Mouse (Mus musculus) CH12.LX (cell line): ENCODE measurements at regions not wholly inside any gene's neighbourhood (a gene's known extent, or its start where the extent isn't known, plus 50 kb on each side); places are given as distances from the start of the nearest gene placed in this dataset.

ENCODE experiments used
- DNase-seq: peaks from one replicate; pipeline ENCODE4 v3.0.0-alpha.2; 2013; ENCODE audit errors: extremely low read depth
- H3K27ac ChIP-seq: 2 replicates; pipeline ENCODE4 v1.5.1; 2012; ENCODE audit warnings: low read depth, mild to moderate bottlenecking, control low read depth, moderate library complexity; ENCODE audit not compliant: insufficient read depth
- H3K27me3 ChIP-seq: replicated peaks from 2 replicates; pipeline ENCODE3; 2012; ENCODE audit warnings: inconsistent platforms
- H3K36me3 ChIP-seq, 2 experiments: replicated peaks in 1 of 2; 2 replicates each; pipeline versions ENCODE3 to v1.6.1; 2012; ENCODE audit warnings: inconsistent platforms in 1 of 2, low read length in 1 of 2, mild to moderate bottlenecking in 1 of 2, mixed read lengths in 1 of 2, moderate library complexity in 1 of 2; ENCODE audit not compliant: control insufficient read depth in 1 of 2, insufficient read depth in 1 of 2
- H3K4me1 ChIP-seq, 2 experiments: 2 replicates each; pipeline ENCODE4 v1.6.1; 2012; ENCODE audit warnings: inconsistent platforms in 1 of 2, moderate library complexity in 1 of 2; ENCODE audit not compliant: insufficient read depth in 2 of 2, control insufficient read depth in 1 of 2
- H3K4me2 ChIP-seq: 2 replicates; pipeline ENCODE4 v1.6.1; 2012; ENCODE audit warnings: low read depth, mild to moderate bottlenecking, control low read depth; ENCODE audit not compliant: poor library complexity, insufficient read depth, severe bottlenecking
- H3K4me3 ChIP-seq, 3 experiments: fragments of 150-350 bp in 1 of 3; sonication (generic) in 1 of 3; replicated peaks in 1 of 3; 2 replicates each; pipeline versions ENCODE3 to v1.5.1; 2011 to 2012; ENCODE audit warnings: low read depth in 2 of 3, low read length in 2 of 3, mild to moderate bottlenecking in 2 of 3, moderate library complexity in 2 of 3, control low read depth in 1 of 3, improper control_type of control experiment in 1 of 3, inconsistent platforms in 1 of 3, mixed read lengths in 1 of 3; ENCODE audit not compliant: poor library complexity in 1 of 3
- H3K79me2 ChIP-seq: replicated peaks from 2 replicates; pipeline ENCODE4 v1.6.1; 2012; ENCODE audit warnings: mild to moderate bottlenecking, moderate library complexity; ENCODE audit not compliant: control insufficient read depth, poor library complexity, insufficient read depth, severe bottlenecking; ENCODE audit errors: extremely low read depth
- H3K9ac ChIP-seq: 2 replicates; pipeline ENCODE4 v1.6.1; 2012; ENCODE audit warnings: low read depth, mild to moderate bottlenecking, control low read depth, moderate library complexity; ENCODE audit not compliant: insufficient read depth
- H3K9me3 ChIP-seq: replicated peaks from 2 replicates; pipeline ENCODE3; 2012; ENCODE audit warnings: low read length, inconsistent platforms, mixed read lengths
- CHD1 ChIP-seq: IDR thresholded peaks from 2 replicates; pipeline ENCODE4 v1.6.1; 2012; ENCODE audit warnings: low read depth, low read length, improper control_type of control experiment, inconsistent platforms
- CHD2 ChIP-seq: IDR thresholded peaks from 2 replicates; pipeline ENCODE4 v1.6.1; 2011; ENCODE audit warnings: low read length, improper control_type of control experiment
- CTCF ChIP-seq, 2 experiments: IDR thresholded peaks in 1 of 2; conservative IDR thresholded peaks in 1 of 2; 2 replicates each; pipeline ENCODE4 v1.5.1; 2011 to 2012; ENCODE audit warnings: low read depth in 2 of 2, low read length in 2 of 2, improper control_type of control experiment in 1 of 2, inconsistent platforms in 1 of 2, mild to moderate bottlenecking in 1 of 2, moderate library complexity in 1 of 2
- ELF1 ChIP-seq: IDR thresholded peaks from 2 replicates; pipeline ENCODE4 v1.6.1; 2014; ENCODE audit warnings: low read depth, mild to moderate bottlenecking, inconsistent platforms, low read length, improper control_type of control experiment
- EP300 ChIP-seq: IDR thresholded peaks from 2 replicates; pipeline ENCODE4 v1.6.1; 2011; ENCODE audit warnings: low read length, improper control_type of control experiment
- ETS1 ChIP-seq: conservative IDR thresholded peaks from 2 replicates; pipeline ENCODE4 v1.6.1; 2012; ENCODE audit warnings: low read depth, mild to moderate bottlenecking, inconsistent platforms, low read length, improper control_type of control experiment, moderate library complexity
- JUN ChIP-seq: IDR thresholded peaks from 2 replicates; pipeline ENCODE4 v1.6.1; 2011; ENCODE audit warnings: low read depth, mild to moderate bottlenecking, low read length, improper control_type of control experiment, moderate library complexity; ENCODE audit not compliant: insufficient read depth
- KAT2A ChIP-seq: IDR thresholded peaks from 2 replicates; pipeline ENCODE4 v1.6.1; 2012; ENCODE audit warnings: low read length, improper control_type of control experiment, inconsistent platforms; ENCODE audit not compliant: insufficient replicate concordance
- MAFK ChIP-seq: IDR thresholded peaks from 2 replicates; pipeline ENCODE4 v1.6.1; 2011; ENCODE audit warnings: low read length, improper control_type of control experiment; ENCODE audit not compliant: insufficient replicate concordance
- MAX ChIP-seq: IDR thresholded peaks from 2 replicates; pipeline ENCODE4 v1.6.1; 2011; ENCODE audit warnings: low read length, improper control_type of control experiment
- MAZ ChIP-seq: IDR thresholded peaks from 2 replicates; pipeline ENCODE4 v1.6.1; 2012; ENCODE audit warnings: low read depth, mild to moderate bottlenecking, inconsistent platforms, low read length, improper control_type of control experiment, moderate library complexity
- MYC ChIP-seq: IDR thresholded peaks from 2 replicates; pipeline ENCODE4 v1.6.1; 2011; ENCODE audit warnings: low read depth, mild to moderate bottlenecking, improper control_type of control experiment, low read length
- NELFE ChIP-seq: IDR thresholded peaks from 2 replicates; pipeline ENCODE4 v1.6.1; 2011; ENCODE audit warnings: low read depth, low read length, improper control_type of control experiment
- NRF1 ChIP-seq: IDR thresholded peaks from 2 replicates; pipeline ENCODE4 v1.6.1; 2014; ENCODE audit warnings: low read depth, mild to moderate bottlenecking, inconsistent platforms, low read length, improper control_type of control experiment, moderate library complexity
- PAX5 ChIP-seq: IDR thresholded peaks from 2 replicates; pipeline ENCODE4 v1.6.1; 2012; ENCODE audit warnings: low read length, inconsistent platforms, mixed read lengths
- POLR2A ChIP-seq: IDR thresholded peaks from 2 replicates; pipeline ENCODE4 v1.6.1; 2011; ENCODE audit warnings: low read depth, mild to moderate bottlenecking, improper control_type of control experiment, low read length
- RAD21 ChIP-seq: IDR thresholded peaks from 2 replicates; pipeline ENCODE4 v1.6.1; 2011; ENCODE audit warnings: low read depth, mild to moderate bottlenecking, low read length, improper control_type of control experiment, moderate library complexity
- SIN3A ChIP-seq: IDR thresholded peaks from 2 replicates; pipeline ENCODE4 v1.6.1; 2012; ENCODE audit warnings: low read length, improper control_type of control experiment, inconsistent platforms
- SMC3 ChIP-seq: IDR thresholded peaks from 2 replicates; pipeline ENCODE4 v1.6.1; 2011; ENCODE audit warnings: low read depth, low read length, improper control_type of control experiment
- TCF12 ChIP-seq: IDR thresholded peaks from 2 replicates; pipeline ENCODE4 v1.6.1; 2014; ENCODE audit warnings: low read depth, mild to moderate bottlenecking, inconsistent platforms, low read length, improper control_type of control experiment
- UBTF ChIP-seq: IDR thresholded peaks from 2 replicates; pipeline ENCODE4 v1.6.1; 2012; ENCODE audit warnings: low read depth, mild to moderate bottlenecking, inconsistent platforms, low read length, improper control_type of control experiment, moderate library complexity
- USF1 ChIP-seq: IDR thresholded peaks from 2 replicates; pipeline ENCODE4 v1.6.1; 2014; ENCODE audit warnings: low read depth, mild to moderate bottlenecking, inconsistent platforms, low read length, improper control_type of control experiment
- USF2 ChIP-seq: conservative IDR thresholded peaks from 2 replicates; pipeline ENCODE4 v1.6.1; 2011; ENCODE audit warnings: low read depth, low read length, improper control_type of control experiment
- ZC3H11A ChIP-seq: IDR thresholded peaks from 2 replicates; pipeline ENCODE4 v1.6.1; 2012; ENCODE audit warnings: low read depth, mild to moderate bottlenecking, inconsistent platforms, low read length, improper control_type of control experiment
- ZMIZ1 ChIP-seq: IDR thresholded peaks from 2 replicates; pipeline ENCODE4 v1.6.1; 2012; ENCODE audit warnings: low read depth, mild to moderate bottlenecking, inconsistent platforms, low read length, improper control_type of control experiment
- ZNF384 ChIP-seq: IDR thresholded peaks from 2 replicates; pipeline ENCODE4 v1.6.1; 2012; ENCODE audit warnings: low read depth, low read length, improper control_type of control experiment, inconsistent platforms
- dilution Hi-C: fragments of 300-500 bp; cut with MboI; formaldehyde crosslinking; loops from 2 replicates; pipeline ENCODE4 v1.14.3; 2020; ENCODE audit warnings: low sequenced_read_pairs; ENCODE audit not compliant: extremely low pct_unique_long_range_greater_than_20kb, extremely low pct_ligation_motif_present
- in situ Hi-C: fragments of 300-500 bp; cut with MboI; formaldehyde crosslinking; loops from 3 replicates; pipeline ENCODE4 v1.14.3; 2019; ENCODE audit warnings: low sequenced_read_pairs, low pct_ligation_motif_present, low pct_unique_long_range_greater_than_20kb, mixed read lengths

DNA sequence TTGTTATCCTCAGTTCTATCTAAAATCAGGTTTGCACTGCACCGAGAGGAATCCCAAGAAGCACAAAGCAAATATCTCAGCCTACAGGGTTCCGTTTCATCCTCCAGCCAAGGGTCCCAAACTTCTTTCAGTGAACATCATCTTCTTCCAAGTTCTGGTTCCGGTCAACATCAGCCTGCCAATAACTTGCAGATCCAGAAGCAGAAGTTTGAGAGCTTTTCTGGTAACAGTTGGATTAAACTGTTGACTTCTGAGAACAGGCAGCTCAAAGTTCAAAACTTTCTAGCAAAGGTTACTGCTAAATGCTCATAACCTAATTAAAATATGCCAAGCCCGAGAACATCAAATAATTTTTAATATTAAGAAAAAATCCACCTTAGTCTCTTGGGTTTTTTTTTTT, 237.0 kb upstream of the Gm37988 start:
- no peak overlapping the region for H3K9ac ChIP-seq
- no peak overlapping the region for H3K27ac ChIP-seq
- no peaks in the 10 kb centered on the region for H3K27me3 ChIP-seq
- in situ Hi-C loops, result no loop called here
- dilution Hi-C loops, result no loop called here
- H3K36me3 ChIP-seq, result no peaks in the 10 kb centered on the region
- H3K4me1 ChIP-seq, result no peaks in the 10 kb centered on the region
- no peaks in the 10 kb centered on the region for H3K79me2 ChIP-seq
- H3K4me2 ChIP-seq, result no peak overlapping the region
- no peak for DNase-seq
- H3K9me3 ChIP-seq, result peaks cover 2% of the 10 kb centered on the region
- H3K4me3 ChIP-seq, result no peak overlapping the region
- no peak for TF ChIP-seq ETS1
- no peak for TF ChIP-seq CTCF (conservative IDR thresholded peaks at IDR 0.05 in 1 of 2, IDR thresholded peaks at IDR 0.05 in 1 of 2; ENCODE audit: low read depth in 2 of 2, low read length in 2 of 2)
- no peak for TF ChIP-seq RAD21
- TF ChIP-seq JUN, result no peak
- TF ChIP-seq SIN3A, result no peak
- no peak for TF ChIP-seq POLR2A
- no peak for TF ChIP-seq CHD1
- TF ChIP-seq MAFK, result no peak
- TF ChIP-seq ZMIZ1, result no peak
- no peak for TF ChIP-seq USF2
- TF ChIP-seq NRF1, result no peak
- no peak for TF ChIP-seq KAT2A
- no peak for TF ChIP-seq CHD2
- TF ChIP-seq SMC3, result no peak
- TF ChIP-seq NELFE, result no peak
- TF ChIP-seq PAX5, result no peak
- TF ChIP-seq MAZ, result no peak
- TF ChIP-seq TCF12, result no peak
- no peak for TF ChIP-seq MYC
- TF ChIP-seq ELF1, result no peak

DNA sequence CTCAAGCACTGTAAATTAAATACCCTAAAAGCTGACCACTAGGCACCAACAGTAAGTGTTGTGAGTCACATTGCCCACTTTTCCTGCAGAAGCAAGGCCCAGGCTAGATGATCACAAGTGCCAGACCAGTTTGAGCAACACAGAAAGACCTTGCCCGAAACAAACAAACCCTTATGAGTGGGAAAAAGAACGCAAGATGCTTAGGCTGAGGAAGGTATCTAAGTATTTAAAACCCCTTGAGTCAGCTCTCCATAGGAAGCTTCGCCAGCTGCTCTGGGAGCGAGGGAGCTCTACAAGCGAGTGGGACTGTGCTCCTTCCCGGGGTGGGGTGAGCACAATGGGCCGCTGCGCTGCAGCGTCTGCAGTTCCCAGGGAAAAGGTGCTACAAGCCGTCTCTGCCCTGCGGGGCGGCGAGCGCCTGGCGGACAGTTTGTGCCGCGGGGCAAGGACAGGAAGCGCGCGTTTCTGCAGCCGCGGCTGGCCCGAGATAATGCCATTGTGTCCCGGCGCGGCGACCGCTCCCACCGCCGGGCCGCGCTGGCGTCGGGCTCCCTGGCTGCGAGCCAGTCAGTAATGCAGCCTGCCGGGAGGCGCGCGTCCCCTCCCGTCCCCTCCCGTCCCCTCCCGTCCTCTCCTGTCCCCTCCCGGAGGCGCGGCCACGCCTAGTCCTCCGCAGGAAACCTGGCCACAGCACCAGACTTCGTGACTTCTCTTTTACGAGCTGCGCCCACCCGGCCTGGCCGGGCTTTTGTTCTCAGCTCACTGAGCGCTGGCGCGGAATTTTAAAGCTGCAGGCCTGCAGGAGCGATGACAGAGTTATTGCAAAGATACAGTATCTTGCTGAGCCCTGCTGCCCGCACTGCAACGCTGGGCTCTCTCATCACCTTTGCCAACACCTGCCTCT, 236.1 kb upstream of the Gm37988 start:
- in situ Hi-C loops (no loop called here), dilution Hi-C loops (no loop called here)
- H3K4me1 ChIP-seq, result no peaks in the 10 kb centered on the region
- H3K27me3 ChIP-seq, result no peaks in the 10 kb centered on the region
- DNase-seq, result no peak
- no peak overlapping the region for H3K4me2 ChIP-seq
- no peak overlapping the region for H3K27ac ChIP-seq
- no peaks in the 10 kb centered on the region for H3K36me3 ChIP-seq
- no peaks in the 10 kb centered on the region for H3K79me2 ChIP-seq
- no peak for TF ChIP-seq ZC3H11A
- TF ChIP-seq NRF1, result no peak
- no peak for TF ChIP-seq UBTF
- TF ChIP-seq MAZ, result no peak
- no peak for TF ChIP-seq USF1
- TF ChIP-seq EP300, result no peak
- TF ChIP-seq PAX5, result no peak
- TF ChIP-seq MAX, result no peak
- no peak for TF ChIP-seq ZMIZ1
- TF ChIP-seq ZNF384, result no peak
- no peak for TF ChIP-seq ELF1
- no peak overlapping the region for H3K9ac ChIP-seq
- no peak overlapping the region for H3K4me3 ChIP-seq
- peaks cover 2% of the 10 kb centered on the region for H3K9me3 ChIP-seq
